Mouse (Mus musculus) forebrain, embryonic 10.5 days (tissue): Measurements from ENCODE around the gene Nsg1. TPM values are rescaled to one million over a fixed set of nuclear protein-coding genes. Genes with fewer than 3 reads are reported as not detected.

ENCODE experiments used
- DNase-seq: peaks from one replicate; pipeline ENCODE4 v3.0.0-alpha.2; 2017; ENCODE audit warnings: low spot score; ENCODE audit errors: extremely low spot score
- H3K27ac ChIP-seq: fragments of 300-500 bp; sonication (generic); 2 replicates; pipeline ENCODE4 v1.5.1; 2016; ENCODE audit warnings: mild to moderate bottlenecking
- H3K27me3 ChIP-seq: fragments of 300-500 bp; sonication (generic); 2 replicates; pipeline ENCODE4 v1.6.1; 2016; ENCODE audit warnings: mild to moderate bottlenecking; ENCODE audit not compliant: poor library complexity, severe bottlenecking
- H3K36me3 ChIP-seq: fragments of 300-500 bp; sonication (generic); replicated peaks from 2 replicates; pipeline ENCODE4 v1.6.1; 2016; ENCODE audit warnings: mild to moderate bottlenecking, moderate library complexity
- H3K4me1 ChIP-seq: fragments of 300-500 bp; sonication (generic); 2 replicates; pipeline ENCODE4 v1.6.1; 2016
- H3K4me3 ChIP-seq: fragments of 300-500 bp; sonication (generic); 2 replicates; pipeline ENCODE4 v1.5.1; 2016; ENCODE audit warnings: mild to moderate bottlenecking, moderate library complexity
- H3K9me3 ChIP-seq: fragments of 300-500 bp; sonication (generic); 2 replicates; pipeline ENCODE4 v1.6.1; 2016; ENCODE audit warnings: mild to moderate bottlenecking, moderate library complexity
- WGBS: fragments of 180-500 bp; shearing (Covaris S2); methylation state at CpG from one replicate; pipeline ENCODE4 v1.1.7; 2016; 5-methylcytosine and 5-hydroxymethylcytosine counted together
- polyA plus RNA-seq: library from polyadenylated mRNA; unstranded; fragments of >200 nt; fragmentation: Nextera tagmentation; extraction: Ambion mirVana; gene quantifications from 2 replicates; pipeline ENCODE4 v1.2.1, GENCODE M21; 2016

Gene Nsg1
- polyA plus RNA-seq, result 112 and 114 TPM in 2 replicates

DNA sequence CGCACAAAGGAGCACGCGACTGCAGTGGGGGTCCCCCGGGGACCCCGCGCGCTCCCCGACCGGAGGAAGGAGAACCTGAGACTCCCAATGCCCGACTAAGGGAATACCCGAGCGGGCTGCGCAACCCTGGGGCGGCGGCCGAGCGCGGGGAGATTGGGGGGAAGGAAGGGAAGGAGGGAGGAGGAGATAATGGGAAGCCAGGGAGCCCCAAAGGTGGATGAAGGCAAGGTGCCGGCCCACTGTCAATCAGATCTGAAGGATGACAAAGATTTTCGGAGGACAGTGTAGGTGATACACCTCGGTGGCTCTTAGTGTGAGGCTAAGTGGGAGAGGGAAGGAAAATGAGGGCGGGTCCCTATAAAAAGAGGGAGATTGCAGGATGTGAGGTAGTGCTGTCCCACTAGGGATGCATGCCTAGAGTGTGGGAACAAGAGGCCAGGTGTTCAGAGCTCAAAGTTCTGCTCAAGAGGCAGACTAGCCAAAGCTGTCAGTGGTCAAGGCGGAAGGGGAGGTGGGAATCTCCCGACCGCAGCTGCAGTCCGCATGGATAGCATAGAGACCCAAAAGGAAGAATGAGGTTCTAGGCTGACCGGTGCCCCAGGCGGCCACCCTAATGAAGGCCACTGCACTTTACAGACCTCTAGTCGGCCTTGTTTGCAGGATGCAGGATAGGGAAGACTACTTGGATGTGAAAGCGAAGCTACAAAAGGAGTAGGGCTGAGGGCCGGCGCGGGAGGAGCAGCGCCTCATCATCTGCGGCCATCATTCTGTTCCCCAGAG, at the start of gene Nsg1:
Gene Nsg1, minus strand, starts transcription at position 274 of the 780 bp plus-strand sequence.
- Histone ChIP-seq H3K9me3 (peaks cover 4% of the 10 kb centered on the region), H3K27ac (peak within 1 kb of the TSS; percentile 95), H3K36me3 (peaks cover 29% of the 10 kb centered on the region), H3K4me1 (peaks cover 38% of the 10 kb centered on the region), H3K4me3 (peak within 1 kb of the TSS; percentile 89), H3K27me3 (peaks cover 66% of the 10 kb centered on the region)
- peak; percentile 46 for DNase-seq
- 6% methylated on average over 35 of the region's 35 CpGs for WGBS

GRCm38 (mm10) chr5:38208985-38209384, 49.3 kb upstream of the Nsg1 start:
- Histone ChIP-seq H3K27me3 (no peaks in the 10 kb centered on the region), H3K9me3 (no peaks in the 10 kb centered on the region), H3K4me1 (peaks cover 9% of the 10 kb centered on the region; the same call in 1 of the 2 replicates), H3K4me3 (no peak overlapping the region), H3K36me3 (peaks cover 79% of the 10 kb centered on the region), H3K27ac (no peak overlapping the region)
- DNase-seq, result no peak
- WGBS, result 78% methylated on average over 8 of the region's 8 CpGs

DNA sequence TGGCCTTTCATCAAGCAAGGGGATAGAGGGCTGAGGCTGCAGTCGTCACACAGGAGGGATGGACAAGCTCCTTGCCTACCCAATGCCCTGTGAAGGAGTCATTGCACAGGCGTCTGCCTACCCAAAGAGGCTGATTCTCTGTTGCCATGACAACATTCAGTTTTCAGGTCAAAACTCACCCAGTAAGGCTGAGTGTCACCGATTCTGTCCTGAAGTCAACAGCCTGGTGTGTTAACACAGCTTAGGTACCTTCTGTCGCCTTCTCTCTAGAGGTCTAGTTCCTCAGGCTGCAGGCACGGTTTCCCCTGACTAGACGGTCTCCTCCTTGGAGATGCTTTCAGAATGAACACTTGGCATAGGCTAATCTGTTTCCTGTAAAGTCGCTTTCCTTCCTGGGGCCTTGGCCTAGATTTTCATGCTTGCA, 45.6 kb upstream of the Nsg1 start:
- Histone ChIP-seq H3K4me3 (no peak overlapping the region), H3K36me3 (peaks cover 79% of the 10 kb centered on the region), H3K27ac (no peak overlapping the region), H3K9me3 (no peaks in the 10 kb centered on the region), H3K27me3 (no peaks in the 10 kb centered on the region), H3K4me1 (no peaks in the 10 kb centered on the region)
- 90% methylated on average over 7 of the region's 7 CpGs for WGBS
- no peak for DNase-seq

DNA sequence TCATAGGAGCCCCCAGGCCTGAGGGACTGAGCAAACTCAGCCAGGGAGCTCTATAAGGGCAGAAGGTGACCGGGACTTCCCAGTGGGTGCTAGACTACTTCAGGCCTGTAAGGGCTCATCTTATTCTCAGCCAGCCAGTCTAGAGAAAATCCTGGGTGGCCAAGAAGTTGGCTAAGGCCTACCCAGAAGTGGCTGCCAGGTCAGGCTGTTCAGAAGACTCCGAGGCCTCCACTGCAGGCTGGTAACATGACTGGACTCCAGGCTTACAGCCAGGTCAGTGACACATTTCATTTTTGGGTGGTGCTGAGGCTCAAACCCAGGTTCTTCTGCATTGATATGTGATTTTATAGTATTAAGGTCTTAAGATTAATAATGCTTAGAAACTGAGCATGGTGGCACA, 40.0 kb upstream of the Nsg1 start:
- 91% methylated on average over 2 of the region's 2 CpGs for WGBS
- peaks cover 20% of the 10 kb centered on the region for H3K27me3 ChIP-seq
- no peaks in the 10 kb centered on the region for H3K9me3 ChIP-seq
- no peak overlapping the region for H3K4me3 ChIP-seq
- no peak overlapping the region for H3K27ac ChIP-seq
- peaks cover 9% of the 10 kb centered on the region for H3K4me1 ChIP-seq
- peaks cover 53% of the 10 kb centered on the region for H3K36me3 ChIP-seq
- no peak for DNase-seq

GRCm38 (mm10) chr5:38197482-38197823, 37.7 kb upstream of the Nsg1 start:
- Histone ChIP-seq H3K36me3 (peaks cover 31% of the 10 kb centered on the region), H3K27me3 (peaks cover 41% of the 10 kb centered on the region), H3K27ac (no peak overlapping the region), H3K4me3 (no peak overlapping the region), H3K4me1 (peaks cover 14% of the 10 kb centered on the region), H3K9me3 (no peaks in the 10 kb centered on the region)
- 21% methylated on average over 7 of the region's 7 CpGs for WGBS
- peak; percentile 87 for DNase-seq

DNA sequence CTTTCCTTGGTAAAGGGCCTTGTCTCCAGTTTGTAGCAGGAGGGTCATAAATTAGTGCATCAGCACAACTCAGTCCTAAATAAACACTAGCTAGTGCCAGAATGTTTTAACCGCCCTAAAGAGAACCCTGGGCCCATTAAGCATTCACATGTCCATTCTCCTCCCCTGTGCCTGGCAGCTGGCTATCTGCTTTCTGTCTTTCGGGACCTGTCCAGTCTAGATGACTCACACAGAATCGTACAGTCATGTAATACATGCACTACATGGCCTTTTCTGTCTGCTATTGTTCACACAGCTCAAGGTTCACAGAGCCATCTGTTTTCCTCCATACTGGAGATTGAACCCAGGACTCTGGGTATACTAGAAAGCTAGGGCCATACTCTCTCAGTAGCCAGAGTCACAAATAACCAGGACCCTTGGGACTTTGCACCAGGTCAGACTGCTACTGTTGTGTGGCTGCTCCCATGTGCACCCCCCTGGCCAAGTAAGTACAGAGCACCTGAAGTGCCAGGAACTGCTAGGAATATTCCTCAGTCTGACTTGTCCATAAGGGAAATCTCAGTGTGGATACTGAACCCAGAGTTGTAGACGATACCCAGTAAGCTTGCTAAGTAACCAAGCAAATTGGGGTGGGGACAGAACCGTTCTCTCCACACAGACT, 37.2 kb upstream of the Nsg1 start:
- Histone ChIP-seq H3K27me3 (peaks cover 41% of the 10 kb centered on the region), H3K27ac (no peak overlapping the region), H3K36me3 (peaks cover 26% of the 10 kb centered on the region), H3K4me1 (peaks cover 14% of the 10 kb centered on the region), H3K9me3 (no peaks in the 10 kb centered on the region), H3K4me3 (no peak overlapping the region)
- DNase-seq, result no peak
- 79% methylated on average over 5 of the region's 5 CpGs for WGBS

GRCm38 (mm10) chr5:38195941-38196340, 36.2 kb upstream of the Nsg1 start:
- peaks cover 16% of the 10 kb centered on the region for H3K36me3 ChIP-seq
- H3K9me3 ChIP-seq, result no peaks in the 10 kb centered on the region
- no peak for DNase-seq
- H3K27ac ChIP-seq, result no peak overlapping the region
- no peak overlapping the region for H3K4me3 ChIP-seq
- H3K4me1 ChIP-seq, result peaks cover 14% of the 10 kb centered on the region
- peaks cover 41% of the 10 kb centered on the region for H3K27me3 ChIP-seq

DNA sequence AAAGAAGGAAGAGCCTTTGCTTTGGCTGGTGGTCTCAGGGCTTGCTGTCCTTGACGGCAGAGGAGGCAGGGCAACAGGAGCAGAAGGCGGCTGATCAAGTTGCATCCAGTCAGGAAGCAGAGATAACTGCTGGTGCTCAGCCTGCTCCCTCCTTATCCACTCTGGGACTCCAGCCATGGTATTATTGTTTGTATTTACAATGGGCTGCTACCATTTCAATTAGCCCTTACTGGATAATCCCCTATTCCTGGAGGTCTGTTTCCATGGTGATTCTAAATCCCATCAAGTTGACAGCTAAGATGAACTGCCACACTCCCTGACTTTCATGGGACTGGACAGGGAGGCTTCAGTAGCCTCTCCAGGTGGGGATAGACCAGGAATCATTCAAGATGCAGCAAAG, 35.2 kb upstream of the Nsg1 start:
- Histone ChIP-seq H3K36me3 (peaks cover 8% of the 10 kb centered on the region), H3K27ac (no peak overlapping the region), H3K9me3 (no peaks in the 10 kb centered on the region), H3K4me1 (peaks cover 14% of the 10 kb centered on the region), H3K27me3 (peaks cover 41% of the 10 kb centered on the region), H3K4me3 (no peak overlapping the region)
- no peak for DNase-seq
- WGBS, result 20% methylated on average over 2 of the region's 2 CpGs

DNA sequence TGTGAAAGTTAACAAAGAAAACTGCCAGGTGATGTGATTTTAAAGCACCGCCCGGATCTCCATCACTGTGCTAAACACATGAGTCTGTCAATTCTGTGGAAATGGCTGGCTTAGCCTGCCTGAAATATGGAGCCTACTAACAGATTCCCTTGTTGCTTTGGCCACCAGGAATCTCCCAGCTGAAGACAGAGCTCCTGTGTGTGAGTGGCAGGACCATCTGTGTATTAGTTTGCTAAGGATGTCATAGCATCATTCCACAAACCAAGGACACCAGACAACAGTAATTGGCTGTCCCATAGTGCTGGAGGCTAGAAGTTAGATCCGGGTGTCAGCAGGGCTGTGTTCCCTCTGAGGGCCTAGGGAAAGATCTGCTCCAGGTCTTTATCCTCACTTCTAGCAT, 31.2 kb upstream of the Nsg1 start:
- WGBS, result 92% methylated on average over 3 of the region's 3 CpGs
- H3K4me3 ChIP-seq, result no peak overlapping the region
- H3K36me3 ChIP-seq, result no peaks in the 10 kb centered on the region
- no peaks in the 10 kb centered on the region for H3K9me3 ChIP-seq
- H3K27ac ChIP-seq, result no peak overlapping the region
- DNase-seq, result no peak
- peaks cover 14% of the 10 kb centered on the region for H3K4me1 ChIP-seq
- H3K27me3 ChIP-seq, result peaks cover 28% of the 10 kb centered on the region; the same call in 1 of the 2 replicates

DNA sequence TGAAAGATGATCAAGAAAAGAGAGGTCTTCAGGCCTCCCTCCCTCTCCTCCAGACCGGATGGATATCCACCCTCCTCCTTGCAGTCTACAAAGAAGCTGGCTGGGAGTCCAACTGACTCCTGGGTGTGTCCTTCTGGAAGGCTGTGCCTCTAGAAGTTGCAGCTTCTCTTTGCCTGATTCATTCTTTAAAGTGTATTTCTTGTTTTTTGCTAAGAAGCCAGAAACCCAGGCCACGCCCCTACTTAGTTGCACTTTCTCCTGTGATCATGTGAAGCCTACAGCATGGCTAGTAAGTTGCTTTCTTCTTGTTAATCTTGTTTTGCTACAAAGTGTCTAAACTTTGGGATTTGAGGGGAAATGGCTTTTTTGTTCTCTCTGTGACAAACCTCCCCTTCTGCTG, 27.3 kb upstream of the Nsg1 start:
- DNase-seq, result no peak
- no peak overlapping the region for H3K4me3 ChIP-seq
- no peaks in the 10 kb centered on the region for H3K4me1 ChIP-seq
- 93% methylated on average over 2 of the region's 2 CpGs for WGBS
- no peak overlapping the region for H3K27ac ChIP-seq
- no peaks in the 10 kb centered on the region for H3K9me3 ChIP-seq
- no peaks in the 10 kb centered on the region for H3K27me3 ChIP-seq
- H3K36me3 ChIP-seq, result no peaks in the 10 kb centered on the region

GRCm38 (mm10) chr5:38184688-38185285, 25.1 kb upstream of the Nsg1 start:
- DNase-seq, result no peak
- Histone ChIP-seq H3K4me1 (no peaks in the 10 kb centered on the region), H3K27me3 (no peaks in the 10 kb centered on the region), H3K27ac (no peak overlapping the region), H3K4me3 (no peak overlapping the region), H3K36me3 (no peaks in the 10 kb centered on the region), H3K9me3 (no peaks in the 10 kb centered on the region)
- 93% methylated on average over 6 of the region's 6 CpGs for WGBS

- H3K27ac ChIP-seq, result no peak overlapping the region
- H3K36me3 ChIP-seq, result no peaks in the 10 kb centered on the region
- no peak overlapping the region for H3K4me3 ChIP-seq
- H3K27me3 ChIP-seq, result peaks cover 3% of the 10 kb centered on the region
- H3K9me3 ChIP-seq, result peaks cover 13% of the 10 kb centered on the region; the same call in 1 of the 2 replicates
- no peaks in the 10 kb centered on the region for H3K4me1 ChIP-seq
- WGBS, result 85% methylated on average over 16 of the region's 16 CpGs
- DNase-seq, result no peak
Observed at GRCm38 (mm10) chr5:38174256-38174912, 14.7 kb upstream of the Nsg1 start.
